Mouse (Mus musculus): ENCODE measurements at regions not wholly inside any gene's neighbourhood (a gene's known extent, or its start where the extent isn't known, plus 50 kb on each side); places are given as distances from the start of the nearest gene placed in this dataset.

DNA sequence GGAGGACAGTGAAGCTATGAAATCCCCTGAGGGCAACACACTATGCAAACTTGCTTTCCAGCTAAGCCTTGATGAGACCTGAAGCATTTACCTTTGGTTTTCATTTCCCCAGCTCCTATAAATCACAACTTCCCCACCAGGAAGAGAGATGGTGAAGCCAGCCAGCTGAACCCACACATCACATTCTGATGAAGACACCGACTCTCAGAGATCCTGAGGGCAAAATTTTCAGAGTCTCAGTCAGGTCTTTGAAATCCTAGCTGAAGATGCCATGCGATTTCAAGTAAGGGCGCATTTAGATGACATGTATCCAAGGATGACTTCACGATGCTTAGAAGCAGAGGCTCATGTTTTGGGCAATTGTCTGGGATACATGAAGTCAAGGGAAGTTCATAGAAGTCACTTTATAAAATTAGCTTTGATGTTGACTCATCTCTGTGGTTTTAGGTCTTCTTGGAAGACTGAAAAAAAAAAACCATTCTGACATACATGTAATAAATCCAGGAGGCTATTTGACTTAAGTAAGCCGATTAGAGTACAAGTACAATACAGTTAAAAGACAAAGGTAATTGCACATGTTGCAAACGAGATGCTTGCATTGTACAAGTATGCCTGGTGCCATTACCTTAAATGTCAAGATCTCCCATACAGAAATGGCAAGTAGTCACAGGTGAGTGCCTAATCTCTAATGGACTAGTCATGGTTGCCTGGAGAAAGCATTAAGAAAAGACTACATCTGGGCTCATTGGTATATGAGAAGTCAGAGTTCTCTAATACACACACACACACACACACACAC is 391.1 kb upstream of the Prickle1 start:
- TF ChIP-seq CTCF (conservative IDR thresholded peaks at IDR 0.05): no peak
- H3K4me3 ChIP-seq: no peak overlapping the region
- no peak for DNase-seq (ENCODE audit: low spot score in 2 of 2)
- H3K27ac ChIP-seq: no peak overlapping the region

DNA sequence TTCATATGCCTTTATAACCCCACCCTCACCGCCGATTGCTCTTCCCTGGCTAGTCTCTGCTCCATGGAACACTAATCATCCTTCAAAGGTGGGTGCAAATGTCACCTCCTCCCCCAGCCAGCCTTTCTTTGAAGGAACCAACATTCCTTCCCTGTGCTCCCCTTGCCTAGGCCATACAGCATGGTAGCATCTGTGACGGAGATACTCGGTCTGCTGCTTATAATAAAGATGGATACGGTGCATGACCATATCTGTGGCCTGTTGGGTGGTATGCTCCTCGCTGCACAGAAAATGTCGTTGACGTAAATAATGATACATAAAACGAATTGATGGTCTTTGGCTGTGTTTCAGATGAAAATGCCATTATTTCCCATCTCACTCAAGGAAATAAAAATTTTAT is 386.4 kb upstream of the Prickle1 start:
- H3K4me3 ChIP-seq: no peak overlapping the region
- H3K27ac ChIP-seq: no peak overlapping the region
- no peak for DNase-seq (ENCODE audit: low spot score in 2 of 2)
- no peak for TF ChIP-seq CTCF (conservative IDR thresholded peaks at IDR 0.05)

DNA sequence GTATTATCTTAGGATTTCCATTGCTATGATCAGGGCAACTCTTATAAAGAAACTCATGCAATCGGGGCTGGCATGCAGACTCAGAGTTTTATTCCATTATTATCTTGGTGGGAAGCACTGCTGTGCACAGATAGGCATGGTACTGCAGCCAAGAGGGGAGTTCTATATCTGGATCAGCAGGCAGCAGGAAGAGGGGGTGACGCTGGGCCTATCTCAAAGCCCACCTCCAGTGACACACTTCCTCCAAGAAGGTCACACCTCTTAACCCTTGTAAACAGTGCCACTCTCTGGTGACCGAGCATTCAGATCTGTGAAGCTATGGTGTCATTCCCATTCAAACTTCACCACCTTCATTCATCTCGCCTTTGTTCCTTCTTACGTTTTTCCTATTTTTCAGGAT is 381.8 kb upstream of the Prickle1 start:
- Histone ChIP-seq H3K4me3 (no peak overlapping the region), H3K27ac (no peak overlapping the region)
- peak in 1 of 2 experiments; percentile 11 for DNase-seq (ENCODE audit: low spot score in 2 of 2)
- TF ChIP-seq CTCF (conservative IDR thresholded peaks at IDR 0.05): peak; percentile 55

DNA sequence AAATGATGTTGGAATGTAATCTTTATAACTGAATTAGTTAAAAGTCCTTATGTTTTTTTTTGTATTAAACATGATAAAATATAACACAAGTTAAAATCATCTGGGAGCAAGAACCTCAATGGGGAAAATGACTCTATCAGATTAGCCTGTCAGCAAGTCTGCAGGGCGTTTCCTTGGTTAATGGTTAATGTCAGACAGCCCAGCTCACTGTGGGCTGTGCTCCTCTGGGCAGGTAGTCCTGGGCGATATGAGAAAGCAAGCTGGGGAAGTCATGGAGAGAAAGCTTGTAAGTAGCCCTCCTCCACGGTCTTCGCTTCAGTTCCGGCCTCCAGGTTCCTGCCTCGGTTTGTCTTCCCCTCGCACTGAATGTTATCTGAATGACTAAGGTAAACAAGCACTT is 379.0 kb upstream of the Prickle1 start:
- Histone ChIP-seq H3K4me3 (no peak overlapping the region), H3K27ac (no peak overlapping the region)
- no peak for TF ChIP-seq CTCF (conservative IDR thresholded peaks at IDR 0.05)
- DNase-seq (ENCODE audit: low spot score in 2 of 2): no peak

DNA sequence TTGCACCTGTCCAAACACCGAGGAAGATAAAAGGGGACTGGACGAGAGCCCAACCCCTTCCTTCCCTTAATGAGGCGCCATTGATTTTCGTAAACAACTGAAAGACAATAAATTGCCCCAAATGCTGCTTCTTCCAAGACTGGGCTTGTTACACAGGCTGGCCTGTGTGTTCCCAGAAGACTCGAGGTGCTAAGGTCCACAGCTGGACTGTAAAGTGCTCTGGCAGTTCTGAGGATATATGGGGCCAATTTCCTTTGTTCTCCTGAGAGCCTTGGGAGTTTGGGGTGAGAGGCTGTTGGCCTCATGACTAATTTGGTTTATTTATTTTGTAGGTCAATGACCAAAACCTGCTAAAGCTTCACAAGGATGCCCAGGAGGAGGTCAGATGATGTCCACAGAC is 377.3 kb upstream of the Prickle1 start:
- DNase-seq (ENCODE audit: low spot score in 2 of 2): no peak
- Histone ChIP-seq H3K27ac (no peak overlapping the region), H3K4me3 (no peak overlapping the region)
- no peak for TF ChIP-seq CTCF (conservative IDR thresholded peaks at IDR 0.05)

DNA sequence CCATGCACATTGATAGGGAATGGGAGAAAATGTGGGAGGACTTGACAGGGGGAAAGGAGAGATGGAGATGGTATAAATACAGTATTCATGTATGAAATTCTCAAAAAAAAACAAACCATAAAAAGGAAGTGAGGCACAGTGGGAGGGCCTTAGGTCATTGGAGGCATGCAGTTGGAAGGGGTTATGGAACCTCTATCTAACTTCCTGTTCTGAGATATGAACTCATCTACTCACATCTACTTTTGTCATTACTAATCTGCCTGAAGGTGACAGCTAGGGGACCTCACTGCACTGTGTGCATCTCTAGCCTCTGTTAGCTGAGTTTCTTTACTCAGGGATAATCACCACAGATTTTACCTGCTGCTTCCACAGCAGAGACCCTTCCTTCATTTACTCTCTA is 366.3 kb upstream of the Prickle1 start:
- Histone ChIP-seq H3K27ac (no peak overlapping the region), H3K4me3 (no peak overlapping the region)
- no peak for TF ChIP-seq CTCF (conservative IDR thresholded peaks at IDR 0.05)
- DNase-seq (ENCODE audit: low spot score in 2 of 2): no peak

DNA sequence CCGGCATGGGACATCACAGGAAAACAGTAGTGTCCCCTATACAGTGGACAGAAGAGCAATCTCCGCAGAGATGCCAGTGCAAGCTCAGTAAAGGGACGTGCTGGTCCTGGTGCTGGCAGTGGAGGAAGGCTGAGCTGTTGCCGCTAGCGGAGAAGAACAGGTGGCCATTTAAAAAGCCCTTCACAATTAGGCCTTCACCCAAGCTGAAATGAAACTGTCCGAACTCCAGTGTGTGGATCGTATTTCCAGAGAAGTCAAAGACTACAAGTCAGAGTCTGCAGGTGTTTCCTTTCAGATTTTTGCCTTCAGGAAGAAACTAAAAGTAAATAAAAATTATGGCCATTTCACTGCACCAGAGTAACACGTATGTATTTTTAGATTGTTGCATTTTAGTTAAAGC is 364.2 kb upstream of the Prickle1 start:
- no peak for DNase-seq (ENCODE audit: low spot score in 2 of 2)
- H3K4me3 ChIP-seq: no peak overlapping the region
- TF ChIP-seq CTCF (conservative IDR thresholded peaks at IDR 0.05): no peak
- H3K27ac ChIP-seq: no peak overlapping the region

DNA sequence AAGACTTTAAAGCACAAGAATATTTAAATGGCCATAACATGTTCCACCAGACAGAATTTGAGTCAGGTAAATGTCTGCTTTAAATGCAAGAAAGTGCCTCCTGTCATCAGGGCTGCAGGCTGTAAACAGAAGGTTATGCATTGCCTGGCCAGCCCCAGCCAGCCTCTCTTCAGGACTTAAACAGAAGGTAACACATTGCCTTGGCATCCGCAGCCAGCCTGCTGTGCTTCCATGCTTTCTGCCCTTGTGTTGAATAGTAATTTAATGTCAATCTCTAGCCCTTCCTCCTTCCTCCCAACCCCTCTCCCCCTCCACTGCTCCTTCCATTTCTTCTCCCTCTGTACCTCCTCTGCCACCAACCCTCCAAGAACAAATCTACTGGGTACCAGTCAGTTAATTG is 362.4 kb upstream of the Prickle1 start:
- H3K4me3 ChIP-seq: no peak overlapping the region
- no peak for TF ChIP-seq CTCF (conservative IDR thresholded peaks at IDR 0.05)
- no peak overlapping the region for H3K27ac ChIP-seq
- DNase-seq (ENCODE audit: low spot score in 2 of 2): no peak

DNA sequence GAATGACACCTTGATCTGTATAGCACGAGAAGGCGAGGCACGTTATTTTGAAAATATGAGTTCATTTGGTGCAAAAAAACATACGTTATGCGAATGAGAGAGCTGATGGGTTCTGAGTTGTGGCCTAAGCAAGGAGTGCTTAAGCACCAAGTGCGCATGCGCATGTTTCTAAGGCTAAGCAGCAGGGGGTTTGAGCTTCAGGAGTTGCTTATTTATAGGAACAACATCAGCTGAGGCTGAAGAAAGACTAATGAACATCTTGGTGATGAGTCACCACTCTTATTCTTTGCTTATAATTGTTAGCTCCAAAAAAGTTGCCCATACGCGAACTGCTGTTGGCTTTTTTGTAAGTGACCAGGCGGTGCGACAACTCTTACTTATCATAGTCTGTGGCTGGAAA is 361.1 kb upstream of the Prickle1 start:
- no peak overlapping the region for H3K27ac ChIP-seq
- DNase-seq (ENCODE audit: low spot score in 2 of 2): no peak
- no peak overlapping the region for H3K4me3 ChIP-seq
- no peak for TF ChIP-seq CTCF (conservative IDR thresholded peaks at IDR 0.05)

DNA sequence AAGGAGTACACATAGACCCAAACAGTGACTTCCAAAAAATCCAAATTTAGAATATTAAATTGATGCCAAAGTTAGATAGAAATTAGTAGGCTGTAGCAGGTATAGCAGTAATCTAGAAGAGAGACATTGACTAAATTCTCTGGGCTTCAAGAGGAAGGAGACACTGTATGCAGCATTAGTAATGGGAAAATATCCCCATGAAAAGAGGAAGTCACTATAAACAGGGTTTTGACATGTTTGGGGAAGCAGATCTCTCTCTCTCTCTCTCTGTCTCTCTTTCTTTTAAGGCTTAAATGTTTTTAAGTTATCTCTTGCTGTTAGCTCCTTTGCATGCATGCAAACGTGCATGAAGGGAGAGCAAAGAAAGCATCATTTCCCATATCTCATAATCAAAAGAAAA is 357.9 kb upstream of the Prickle1 start:
- Histone ChIP-seq H3K4me3 (no peak overlapping the region), H3K27ac (no peak overlapping the region)
- TF ChIP-seq CTCF (conservative IDR thresholded peaks at IDR 0.05): no peak
- no peak for DNase-seq (ENCODE audit: low spot score in 2 of 2)

DNA sequence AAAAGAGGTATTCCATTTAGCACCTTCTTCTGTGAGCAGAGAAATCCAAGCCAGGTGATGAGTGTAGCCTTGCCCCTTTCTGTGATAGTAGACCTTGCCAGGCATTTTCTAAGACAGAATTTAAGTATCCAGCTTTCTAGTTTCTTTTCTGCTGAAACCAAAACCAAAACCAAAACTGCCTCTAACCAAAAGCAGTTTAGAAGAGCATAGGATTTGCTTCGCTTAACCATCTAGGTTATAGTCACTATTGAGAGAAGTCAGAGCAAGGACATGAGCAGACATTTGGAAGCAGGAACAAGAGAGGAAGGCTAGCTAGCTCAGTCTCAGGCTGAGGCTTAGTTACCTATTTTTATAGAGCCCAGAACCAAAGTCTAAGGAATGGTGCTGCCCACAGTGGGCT is 354.8 kb upstream of the Prickle1 start:
- DNase-seq (ENCODE audit: low spot score in 2 of 2): no peak
- H3K27ac ChIP-seq: no peak overlapping the region
- TF ChIP-seq CTCF (conservative IDR thresholded peaks at IDR 0.05): no peak
- H3K4me3 ChIP-seq: no peak overlapping the region

DNA sequence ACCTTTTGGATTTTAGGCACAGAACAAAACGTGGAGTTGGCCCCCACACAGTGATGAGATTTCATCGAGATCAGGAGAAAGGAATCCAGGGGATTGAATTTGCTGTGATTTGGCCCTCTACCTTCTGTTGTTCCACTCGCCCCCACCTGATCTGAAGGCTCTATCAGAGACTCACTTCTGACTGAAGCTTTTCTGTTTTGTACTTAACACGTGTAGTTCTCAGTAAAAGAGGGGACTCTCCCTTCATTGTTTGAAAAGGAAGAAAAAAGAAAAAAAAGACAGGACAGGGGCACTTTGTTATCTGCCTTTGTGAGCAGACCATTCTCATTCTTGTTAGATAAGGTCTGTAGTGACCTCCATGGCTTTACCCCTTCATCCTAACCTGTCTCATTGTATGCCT is 353.2 kb upstream of the Prickle1 start:
- no peak for TF ChIP-seq CTCF (conservative IDR thresholded peaks at IDR 0.05)
- H3K27ac ChIP-seq: no peak overlapping the region
- no peak for DNase-seq (ENCODE audit: low spot score in 2 of 2)
- no peak overlapping the region for H3K4me3 ChIP-seq

DNA sequence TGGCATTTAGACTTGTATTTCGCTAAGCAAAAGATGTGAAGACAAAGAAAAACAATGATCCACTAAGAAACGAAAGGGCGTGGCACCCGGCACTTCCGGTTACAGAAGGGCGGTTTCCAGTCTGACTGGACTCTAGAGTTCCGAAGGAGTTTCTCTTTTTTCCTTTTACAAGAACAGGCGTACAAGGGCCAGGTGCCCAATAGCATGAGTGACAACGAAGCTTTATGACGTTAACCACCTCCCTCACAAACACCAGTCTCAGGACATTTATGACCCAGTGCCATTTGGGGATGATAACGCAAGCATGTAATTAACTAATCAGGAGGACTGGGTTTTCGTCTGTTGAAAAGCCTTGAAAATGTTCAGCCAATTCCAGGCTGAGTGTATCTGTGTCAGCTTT is 347.9 kb upstream of the Prickle1 start:
- DNase-seq (ENCODE audit: low spot score in 2 of 2): no peak
- TF ChIP-seq CTCF (conservative IDR thresholded peaks at IDR 0.05): no peak
- Histone ChIP-seq H3K4me3 (no peak overlapping the region), H3K27ac (no peak overlapping the region)

DNA sequence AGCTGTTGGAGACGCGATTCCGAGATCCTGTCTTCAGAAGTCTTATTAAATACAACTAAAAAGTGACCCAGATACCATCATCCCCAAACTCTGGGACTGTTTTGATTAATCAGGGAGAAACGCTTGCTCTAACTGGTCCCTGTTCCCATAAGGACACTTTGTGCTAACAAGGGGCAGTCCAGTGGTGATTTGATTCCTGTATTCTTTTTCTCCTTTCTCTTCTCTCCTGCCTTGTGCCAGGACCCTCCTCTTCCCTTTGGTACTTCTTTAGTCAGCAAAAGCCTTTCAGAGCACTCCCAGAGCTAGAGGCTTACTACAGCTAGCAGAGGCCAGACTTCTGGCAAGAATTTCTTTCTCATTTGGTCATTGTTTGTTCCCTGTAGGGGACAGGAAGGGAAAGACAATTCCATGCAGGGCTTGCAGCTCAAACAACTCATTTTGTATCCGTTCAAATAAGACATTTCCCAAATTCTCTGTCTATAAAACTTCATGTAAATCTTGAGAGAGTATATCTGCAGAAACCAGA is 337.3 kb upstream of the Prickle1 start:
- TF ChIP-seq CTCF (conservative IDR thresholded peaks at IDR 0.05): no peak
- DNase-seq (ENCODE audit: low spot score in 2 of 2): peak in 1 of 2 experiments; percentile 10
- H3K27ac ChIP-seq: peak overlapping the region; percentile 33

More for the DNA sequence above, 337.3 kb upstream of the Prickle1 start:
- H3K4me3 ChIP-seq: no peak overlapping the region

All from layer of hippocampus, adult 2 months (tissue).